Mouse (Mus musculus) myocyte (in vitro differentiated cells): ENCODE results near the gene Slc44a5. TPM values are rescaled to one million over a fixed set of nuclear protein-coding genes. Genes with fewer than 3 reads are reported as not detected.

Experiments used
- H3K27me3 ChIP-seq: one replicate; pipeline ENCODE4 v1.6.1; 2011; ENCODE audit not compliant: control insufficient read depth, insufficient read depth, insufficient read length
- H3K36me3 ChIP-seq: one replicate; pipeline ENCODE4 v1.6.1; 2011; ENCODE audit not compliant: control insufficient read depth, insufficient read depth
- H3K4me2 ChIP-seq: one replicate; pipeline ENCODE4 v1.6.1; 2011; ENCODE audit warnings: low read depth, control low read depth
- H3K4me3 ChIP-seq: one replicate; pipeline ENCODE4 v1.5.1; 2011; ENCODE audit warnings: mild to moderate bottlenecking, control low read depth, moderate library complexity
- H3K79me2 ChIP-seq: one replicate; pipeline ENCODE4 v1.6.1; 2011; ENCODE audit not compliant: control insufficient read depth, insufficient read depth
- H3ac ChIP-seq: one replicate; pipeline ENCODE4 v1.6.1; 2011; ENCODE audit not compliant: control insufficient read depth, insufficient read length
- CEBPB ChIP-seq: IDR thresholded peaks from 2 replicates; pipeline ENCODE4 v1.6.1; 2011; ENCODE audit warnings: mild to moderate bottlenecking, moderate library complexity; ENCODE audit not compliant: poor library complexity, insufficient read depth, severe bottlenecking
- E2F4 ChIP-seq: IDR thresholded peaks from one replicate; pipeline ENCODE4 v1.6.1; 2011; ENCODE audit warnings: mild to moderate bottlenecking, control low read depth, moderate library complexity; ENCODE audit not compliant: insufficient read depth
- MAX ChIP-seq: IDR thresholded peaks from one replicate; pipeline ENCODE4 v1.6.1; 2011; ENCODE audit warnings: low read depth, mild to moderate bottlenecking, control low read depth
- MYOD1 ChIP-seq, 3 experiments: IDR thresholded peaks; one replicate each; pipeline ENCODE4 v1.6.1; 2011; ENCODE audit warnings: control low read depth in 2 of 3, low read depth in 2 of 3, mild to moderate bottlenecking in 2 of 3, moderate library complexity in 1 of 3; ENCODE audit not compliant: insufficient read length in 2 of 3, control insufficient read depth in 1 of 3
- MYOG ChIP-seq, 3 experiments: IDR thresholded peaks; one replicate each; pipeline ENCODE4 v1.6.1; 2011; ENCODE audit warnings: control low read depth in 2 of 3, low read depth in 2 of 3, mild to moderate bottlenecking in 2 of 3; ENCODE audit not compliant: insufficient read length in 2 of 3, control insufficient read depth in 1 of 3, insufficient read depth in 1 of 3
- POLR2A ChIP-seq: IDR thresholded peaks from one replicate; pipeline ENCODE4 v1.6.1; 2011; ENCODE audit warnings: low read depth, mild to moderate bottlenecking, control low read depth, moderate library complexity; ENCODE audit not compliant: insufficient read length
- POLR2AphosphoS2 ChIP-seq: IDR thresholded peaks from one replicate; pipeline ENCODE4 v1.6.1; 2011; ENCODE audit warnings: low read depth, control low read depth; ENCODE audit not compliant: insufficient read length
- REST ChIP-seq: IDR thresholded peaks from one replicate; pipeline ENCODE4 v1.6.1; 2011; ENCODE audit warnings: mild to moderate bottlenecking, control low read depth, moderate library complexity; ENCODE audit not compliant: insufficient read depth, insufficient read length
- SRF ChIP-seq: IDR thresholded peaks from one replicate; pipeline ENCODE4 v1.6.1; 2011; ENCODE audit warnings: low read depth; ENCODE audit not compliant: control insufficient read depth, insufficient read length
- TCF12 ChIP-seq: IDR thresholded peaks from one replicate; pipeline ENCODE4 v1.6.1; 2011; ENCODE audit warnings: mild to moderate bottlenecking, control low read depth; ENCODE audit not compliant: poor library complexity, insufficient read depth, severe bottlenecking
- TCF3 ChIP-seq: IDR thresholded peaks from one replicate; pipeline ENCODE4 v1.6.1; 2011; ENCODE audit warnings: low read depth, control low read depth; ENCODE audit not compliant: insufficient read length
- USF1 ChIP-seq: IDR thresholded peaks from one replicate; pipeline ENCODE4 v1.6.1; 2011; ENCODE audit warnings: low read depth, mild to moderate bottlenecking, control low read depth, moderate library complexity
- polyA plus RNA-seq: library from polyadenylated mRNA; unstranded; fragments of >200 nt; fragmentation: generic; extraction: Trizol; gene quantifications from one replicate; pipeline ENCODE4 v1.2.1, GENCODE M21; 2012; ENCODE audit warnings: missing spikeins

Gene Slc44a5
- polyA plus RNA-seq, 1 experiment: not detected

DNA sequence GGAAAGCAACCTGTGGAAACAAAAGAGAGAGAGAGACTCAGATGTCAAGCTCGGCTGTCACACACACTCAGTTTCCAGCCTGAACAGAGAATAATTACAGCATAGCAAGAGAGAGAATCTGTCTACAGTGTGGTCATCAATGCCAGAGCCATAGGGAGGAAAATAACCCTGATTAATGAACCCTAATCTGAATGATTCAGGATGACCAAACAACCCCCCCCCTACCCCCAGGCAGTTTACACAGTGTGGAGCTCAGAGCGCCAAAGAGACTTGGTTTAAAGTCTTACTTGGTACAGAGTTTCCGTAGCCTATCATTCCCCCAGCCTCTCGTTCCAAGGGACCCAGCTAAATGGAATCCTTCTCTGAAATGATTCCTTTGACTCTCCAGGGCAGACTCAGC, 312.1 kb downstream of the Slc44a5 start:
- TF ChIP-seq MYOD1 (IDR thresholded peaks at IDR 0.05; ENCODE audit: control insufficient read depth in 1 of 3, insufficient read length in 2 of 3, low read depth in 2 of 3) (no peak), MAX (no peak), POLR2A (no peak), TCF3 (no peak), POLR2AphosphoS2 (no peak), MYOG (IDR thresholded peaks at IDR 0.05; ENCODE audit: control insufficient read depth in 1 of 3, insufficient read depth in 1 of 3, insufficient read length in 2 of 3, low read depth in 2 of 3) (no peak), CEBPB (no peak), USF1 (no peak), E2F4 (no peak), REST (no peak), TCF12 (no peak), SRF (no peak)
- Histone ChIP-seq H3K27me3 (no peaks in the 10 kb centered on the region), H3K4me3 (no peak overlapping the region)

DNA sequence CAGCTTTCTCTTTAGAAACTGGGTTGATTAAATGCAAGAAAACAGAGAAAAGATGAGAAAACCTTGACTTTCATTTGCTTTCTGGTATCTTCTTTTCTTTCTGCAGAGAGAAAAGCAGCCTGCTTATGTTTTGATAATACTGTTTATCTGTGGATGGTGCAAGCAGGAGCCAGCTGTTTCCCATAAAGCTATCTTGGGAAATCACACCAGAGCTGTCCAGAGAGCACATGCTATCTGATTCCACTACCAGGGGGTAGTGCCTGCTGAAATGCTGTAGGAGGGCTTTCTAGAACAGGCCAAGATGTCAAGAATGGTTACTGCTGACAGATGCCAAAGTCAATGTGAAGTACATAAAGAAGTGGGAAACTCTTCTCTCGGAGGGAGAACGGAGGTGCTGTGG, 314.0 kb downstream of the Slc44a5 start:
- no peak overlapping the region for H3K4me3 ChIP-seq
- H3K27me3 ChIP-seq: no peaks in the 10 kb centered on the region
- peak in 1 of 3 experiments; percentile 73 for TF ChIP-seq MYOG (IDR thresholded peaks at IDR 0.05; ENCODE audit: control insufficient read depth in 1 of 3, insufficient read depth in 1 of 3, insufficient read length in 2 of 3, low read depth in 2 of 3)
- 0 out of 2 replicates have a peak, but pooled peaks have one; percentile 21 for TF ChIP-seq CEBPB
- TF ChIP-seq REST: no peak
- TF ChIP-seq MYOD1 (IDR thresholded peaks at IDR 0.05; ENCODE audit: control insufficient read depth in 1 of 3, insufficient read length in 2 of 3, low read depth in 2 of 3): peak in 2 of 3 experiments; percentile 13 to 54
- no peaks in the 10 kb centered on the region for H3K79me2 ChIP-seq
- no peak overlapping the region for H3ac ChIP-seq
- H3K36me3 ChIP-seq: no peaks in the 10 kb centered on the region
- H3K4me2 ChIP-seq: no peak overlapping the region

More for the DNA sequence above, 312.1 kb downstream of the Slc44a5 start:
- no peaks in the 10 kb centered on the region for H3K36me3 ChIP-seq
- H3K79me2 ChIP-seq: no peaks in the 10 kb centered on the region
- no peak overlapping the region for H3ac ChIP-seq
- no peak overlapping the region for H3K4me2 ChIP-seq

DNA sequence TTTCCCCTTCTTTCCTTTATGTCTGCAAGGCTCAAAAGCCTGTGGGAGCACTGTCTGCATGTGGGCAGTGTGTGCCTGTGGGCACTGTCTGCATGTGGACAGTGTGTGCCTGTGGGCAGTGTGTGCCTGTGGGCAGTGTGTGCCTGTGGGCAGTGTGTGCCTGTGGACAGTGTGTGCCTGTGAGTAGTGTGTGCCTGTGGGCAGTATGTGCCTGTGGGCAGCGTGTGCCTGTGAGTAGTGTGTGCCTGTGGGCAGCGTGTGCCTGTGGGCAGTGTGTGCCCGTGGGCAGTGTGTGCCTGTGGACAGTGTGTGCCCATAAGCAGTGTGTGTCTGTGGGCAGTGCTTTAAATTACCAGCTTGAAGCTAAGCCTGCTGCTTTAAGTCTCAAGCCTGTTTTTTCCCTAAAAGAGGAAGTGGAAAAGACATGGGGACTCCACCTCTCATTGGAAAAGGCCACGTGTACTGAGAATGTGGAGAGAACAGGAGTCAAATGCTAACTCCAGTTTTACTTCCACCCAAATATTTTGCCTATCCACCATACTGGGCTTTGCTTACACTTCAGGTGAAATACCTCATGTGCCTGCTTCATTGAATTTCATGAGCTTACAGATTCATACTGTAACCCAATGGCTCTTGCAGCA, 315.3 kb downstream of the Slc44a5 start:
- H3K4me2 ChIP-seq: no peak overlapping the region
- no peaks in the 10 kb centered on the region for H3K27me3 ChIP-seq
- no peaks in the 10 kb centered on the region for H3K79me2 ChIP-seq
- peak in 2 of 3 experiments; percentile 37 to 57 for TF ChIP-seq MYOG (IDR thresholded peaks at IDR 0.05; ENCODE audit: control insufficient read depth in 1 of 3, insufficient read depth in 1 of 3, insufficient read length in 2 of 3, low read depth in 2 of 3)
- peak in 1 of 3 experiments; percentile 27 for TF ChIP-seq MYOD1 (IDR thresholded peaks at IDR 0.05; ENCODE audit: control insufficient read depth in 1 of 3, insufficient read length in 2 of 3, low read depth in 2 of 3)
- TF ChIP-seq E2F4: no peak
- no peaks in the 10 kb centered on the region for H3K36me3 ChIP-seq
- H3K4me3 ChIP-seq: no peak overlapping the region
- no peak overlapping the region for H3ac ChIP-seq

DNA sequence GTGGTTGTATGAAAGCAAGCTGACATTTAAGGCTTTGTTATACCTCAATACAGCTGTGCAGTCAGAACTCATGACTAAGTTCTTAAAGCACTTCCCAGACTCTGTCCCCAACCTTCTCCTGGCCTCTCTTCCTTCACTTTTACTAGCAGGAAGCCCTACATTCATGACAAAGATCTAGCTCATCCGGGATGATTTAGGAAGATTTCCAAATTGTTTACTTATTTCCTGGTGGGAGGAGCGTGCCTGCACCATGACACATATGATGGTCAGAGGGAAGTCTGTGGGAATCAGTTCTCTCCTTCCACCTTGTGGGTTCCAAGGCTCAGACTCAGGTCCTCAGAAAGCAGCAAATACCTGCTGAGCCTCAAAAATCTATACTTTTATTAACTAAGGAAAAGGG, 317.1 kb downstream of the Slc44a5 start:
- Histone ChIP-seq H3K36me3 (no peaks in the 10 kb centered on the region), H3K4me3 (no peak overlapping the region), H3K27me3 (no peaks in the 10 kb centered on the region), H3ac (no peak overlapping the region), H3K79me2 (no peaks in the 10 kb centered on the region), H3K4me2 (peak overlapping the region; percentile 32)
- TF ChIP-seq MAX: no peak
- TF ChIP-seq USF1: no peak
- TF ChIP-seq CEBPB: no peak
- TF ChIP-seq SRF: no peak
- TF ChIP-seq REST: no peak
- TF ChIP-seq E2F4: no peak
- no peak for TF ChIP-seq TCF12

DNA sequence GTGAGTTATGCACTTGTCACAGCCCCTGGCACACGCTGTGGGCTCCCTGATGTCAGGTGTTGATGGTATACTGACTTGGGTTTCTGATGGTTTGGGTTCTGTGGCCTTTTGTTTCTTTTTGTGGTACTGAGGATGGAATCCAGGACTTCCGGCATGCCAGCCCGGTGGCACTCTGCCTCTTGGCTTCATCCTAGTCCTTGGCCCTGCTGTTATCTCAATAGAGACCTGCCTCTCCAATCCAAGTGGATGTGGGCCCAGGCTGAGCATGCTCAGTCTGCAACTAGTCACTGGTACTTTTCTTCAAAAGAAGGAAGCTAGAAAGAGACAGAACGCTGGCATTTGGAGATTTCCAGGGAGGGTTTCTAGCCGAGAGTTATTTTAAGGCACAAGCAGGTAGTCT, 318.9 kb downstream of the Slc44a5 start:
- no peak overlapping the region for H3K4me3 ChIP-seq
- H3K79me2 ChIP-seq: no peaks in the 10 kb centered on the region
- no peaks in the 10 kb centered on the region for H3K27me3 ChIP-seq
- TF ChIP-seq MYOD1 (IDR thresholded peaks at IDR 0.05; ENCODE audit: control insufficient read depth in 1 of 3, insufficient read length in 2 of 3, low read depth in 2 of 3): no peak
- no peak for TF ChIP-seq USF1
- TF ChIP-seq E2F4: no peak
- no peak for TF ChIP-seq TCF12
- no peak for TF ChIP-seq REST
- TF ChIP-seq TCF3: no peak
- no peak for TF ChIP-seq MYOG (IDR thresholded peaks at IDR 0.05; ENCODE audit: control insufficient read depth in 1 of 3, insufficient read depth in 1 of 3, insufficient read length in 2 of 3, low read depth in 2 of 3)
- TF ChIP-seq POLR2AphosphoS2: no peak
- no peak for TF ChIP-seq SRF
- TF ChIP-seq POLR2A: no peak
- no peak for TF ChIP-seq MAX
- no peak for TF ChIP-seq CEBPB
- H3K36me3 ChIP-seq: no peaks in the 10 kb centered on the region
- H3K4me2 ChIP-seq: no peak overlapping the region
- no peak overlapping the region for H3ac ChIP-seq
